Mouse (Mus musculus) CH12.LX (cell line): Measurements from ENCODE around the gene Edaradd. TPM values are rescaled to one million over a fixed set of nuclear protein-coding genes. Genes with fewer than 3 reads are reported as not detected.

Source experiments
- DNase-seq: peaks from one replicate; pipeline ENCODE4 v3.0.0-alpha.2; 2013; ENCODE audit errors: extremely low read depth
- H3K27ac ChIP-seq: 2 replicates; pipeline ENCODE4 v1.5.1; 2012; ENCODE audit warnings: low read depth, mild to moderate bottlenecking, control low read depth, moderate library complexity; ENCODE audit not compliant: insufficient read depth
- H3K27me3 ChIP-seq: replicated peaks from 2 replicates; pipeline ENCODE3; 2012; ENCODE audit warnings: inconsistent platforms
- H3K36me3 ChIP-seq, 2 experiments: replicated peaks in 1 of 2; 2 replicates each; pipeline versions ENCODE3 to v1.6.1; 2012; ENCODE audit warnings: inconsistent platforms in 1 of 2, low read length in 1 of 2, mild to moderate bottlenecking in 1 of 2, mixed read lengths in 1 of 2, moderate library complexity in 1 of 2; ENCODE audit not compliant: control insufficient read depth in 1 of 2, insufficient read depth in 1 of 2
- H3K4me1 ChIP-seq, 2 experiments: 2 replicates each; pipeline ENCODE4 v1.6.1; 2012; ENCODE audit warnings: inconsistent platforms in 1 of 2, moderate library complexity in 1 of 2; ENCODE audit not compliant: insufficient read depth in 2 of 2, control insufficient read depth in 1 of 2
- H3K4me2 ChIP-seq: 2 replicates; pipeline ENCODE4 v1.6.1; 2012; ENCODE audit warnings: low read depth, mild to moderate bottlenecking, control low read depth; ENCODE audit not compliant: poor library complexity, insufficient read depth, severe bottlenecking
- H3K4me3 ChIP-seq, 3 experiments: fragments of 150-350 bp in 1 of 3; sonication (generic) in 1 of 3; replicated peaks in 1 of 3; 2 replicates each; pipeline versions ENCODE3 to v1.5.1; 2011 to 2012; ENCODE audit warnings: low read depth in 2 of 3, low read length in 2 of 3, mild to moderate bottlenecking in 2 of 3, moderate library complexity in 2 of 3, control low read depth in 1 of 3, improper control_type of control experiment in 1 of 3, inconsistent platforms in 1 of 3, mixed read lengths in 1 of 3; ENCODE audit not compliant: poor library complexity in 1 of 3
- H3K79me2 ChIP-seq: replicated peaks from 2 replicates; pipeline ENCODE4 v1.6.1; 2012; ENCODE audit warnings: mild to moderate bottlenecking, moderate library complexity; ENCODE audit not compliant: control insufficient read depth, poor library complexity, insufficient read depth, severe bottlenecking; ENCODE audit errors: extremely low read depth
- H3K9ac ChIP-seq: 2 replicates; pipeline ENCODE4 v1.6.1; 2012; ENCODE audit warnings: low read depth, mild to moderate bottlenecking, control low read depth, moderate library complexity; ENCODE audit not compliant: insufficient read depth
- H3K9me3 ChIP-seq: replicated peaks from 2 replicates; pipeline ENCODE3; 2012; ENCODE audit warnings: low read length, inconsistent platforms, mixed read lengths
- BHLHE40 ChIP-seq: IDR thresholded peaks from 2 replicates; pipeline ENCODE4 v1.6.1; 2011; ENCODE audit warnings: mild to moderate bottlenecking, low read depth, low read length, improper control_type of control experiment
- CHD1 ChIP-seq: IDR thresholded peaks from 2 replicates; pipeline ENCODE4 v1.6.1; 2012; ENCODE audit warnings: low read depth, low read length, improper control_type of control experiment, inconsistent platforms
- CTCF ChIP-seq, 2 experiments: IDR thresholded peaks in 1 of 2; conservative IDR thresholded peaks in 1 of 2; 2 replicates each; pipeline ENCODE4 v1.5.1; 2011 to 2012; ENCODE audit warnings: low read depth in 2 of 2, low read length in 2 of 2, improper control_type of control experiment in 1 of 2, inconsistent platforms in 1 of 2, mild to moderate bottlenecking in 1 of 2, moderate library complexity in 1 of 2
- ELF1 ChIP-seq: IDR thresholded peaks from 2 replicates; pipeline ENCODE4 v1.6.1; 2014; ENCODE audit warnings: low read depth, mild to moderate bottlenecking, inconsistent platforms, low read length, improper control_type of control experiment
- ETS1 ChIP-seq: conservative IDR thresholded peaks from 2 replicates; pipeline ENCODE4 v1.6.1; 2012; ENCODE audit warnings: low read depth, mild to moderate bottlenecking, inconsistent platforms, low read length, improper control_type of control experiment, moderate library complexity
- GABPA ChIP-seq: IDR thresholded peaks from 2 replicates; pipeline ENCODE4 v1.6.1; 2012; ENCODE audit warnings: low read depth, low read length, improper control_type of control experiment, inconsistent platforms; ENCODE audit not compliant: insufficient replicate concordance
- HCFC1 ChIP-seq: IDR thresholded peaks from 2 replicates; pipeline ENCODE4 v1.6.1; 2012; ENCODE audit warnings: low read depth, mild to moderate bottlenecking, inconsistent platforms, low read length, improper control_type of control experiment
- MXI1 ChIP-seq: IDR thresholded peaks from 2 replicates; pipeline ENCODE4 v1.6.1; 2011; ENCODE audit warnings: mild to moderate bottlenecking, low read depth, low read length, improper control_type of control experiment
- POLR2A ChIP-seq: IDR thresholded peaks from 2 replicates; pipeline ENCODE4 v1.6.1; 2011; ENCODE audit warnings: low read depth, mild to moderate bottlenecking, improper control_type of control experiment, low read length
- RAD21 ChIP-seq: IDR thresholded peaks from 2 replicates; pipeline ENCODE4 v1.6.1; 2011; ENCODE audit warnings: low read depth, mild to moderate bottlenecking, low read length, improper control_type of control experiment, moderate library complexity
- SIN3A ChIP-seq: IDR thresholded peaks from 2 replicates; pipeline ENCODE4 v1.6.1; 2012; ENCODE audit warnings: low read length, improper control_type of control experiment, inconsistent platforms
- SMC3 ChIP-seq: IDR thresholded peaks from 2 replicates; pipeline ENCODE4 v1.6.1; 2011; ENCODE audit warnings: low read depth, low read length, improper control_type of control experiment
- TBP ChIP-seq: conservative IDR thresholded peaks from 2 replicates; pipeline ENCODE4 v1.6.1; 2011; ENCODE audit warnings: low read depth, low read length, improper control_type of control experiment
- ZC3H11A ChIP-seq: IDR thresholded peaks from 2 replicates; pipeline ENCODE4 v1.6.1; 2012; ENCODE audit warnings: low read depth, mild to moderate bottlenecking, inconsistent platforms, low read length, improper control_type of control experiment
- ZMIZ1 ChIP-seq: IDR thresholded peaks from 2 replicates; pipeline ENCODE4 v1.6.1; 2012; ENCODE audit warnings: low read depth, mild to moderate bottlenecking, inconsistent platforms, low read length, improper control_type of control experiment
- dilution Hi-C: fragments of 300-500 bp; cut with MboI; formaldehyde crosslinking; loops from 2 replicates; pipeline ENCODE4 v1.14.3; 2020; ENCODE audit warnings: low sequenced_read_pairs; ENCODE audit not compliant: extremely low pct_unique_long_range_greater_than_20kb, extremely low pct_ligation_motif_present
- in situ Hi-C: fragments of 300-500 bp; cut with MboI; formaldehyde crosslinking; loops from 3 replicates; pipeline ENCODE4 v1.14.3; 2019; ENCODE audit warnings: low sequenced_read_pairs, low pct_ligation_motif_present, low pct_unique_long_range_greater_than_20kb, mixed read lengths
- polyA plus RNA-seq: library from polyadenylated mRNA; unstranded; fragments of >175 nt; gene quantifications from 2 replicates; pipeline ENCODE4 v1.2.1, GENCODE M21; 2012; ENCODE audit warnings: low read depth; ENCODE audit not compliant: insufficient read length
- total RNA-seq, 2 experiments: library from RNA; depleted of rRNA; stranded (reverse); fragments of 300-350 nt in 1 of 2; fragments of >200 nt in 1 of 2; gene quantifications; 2 replicates each; pipeline ENCODE4 v1.2.3; 2012 to 2014

The Edaradd gene
- total and polyA plus RNA-seq, 3 experiments = 0.16 to 0.68 (median 0.24) TPM

DNA sequence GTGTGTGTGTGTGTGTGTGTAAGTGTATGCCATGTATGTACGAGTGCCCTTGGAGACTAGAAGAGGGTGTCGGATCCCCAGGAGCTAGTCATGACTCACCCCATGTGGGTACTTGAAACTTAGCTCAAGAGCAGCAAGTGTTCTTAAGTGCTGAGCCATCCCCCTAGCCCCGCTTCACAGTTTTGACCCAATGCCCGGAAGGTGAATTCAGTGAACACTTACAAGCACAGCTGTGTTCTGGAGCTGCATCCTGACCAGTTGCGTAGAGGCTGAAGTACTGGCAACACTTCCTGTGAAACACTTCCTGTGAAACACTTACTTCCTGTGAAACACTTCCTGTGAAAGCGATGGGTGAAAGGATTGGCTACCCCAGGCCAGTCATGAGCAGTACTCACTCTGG, 45.0 kb downstream of the Edaradd start:
- TF ChIP-seq ELF1 (0 out of 2 replicates have a peak, but pooled peaks have one; percentile 28), ZMIZ1 (no peak), HCFC1 (peak; percentile 43), GABPA (no peak)
- Histone ChIP-seq H3K9me3 (no peaks in the 10 kb centered on the region), H3K27ac (no peak overlapping the region), H3K4me1 (peaks cover 0 to 20% of the 10 kb centered on the region in 2 experiments; a peak in 2 of 4 replicates), H3K36me3 (no peaks in the 10 kb centered on the region), H3K27me3 (no peaks in the 10 kb centered on the region), H3K9ac (no peak overlapping the region), H3K4me3 (peak overlapping the region in 1 of 3 experiments; percentile 21), H3K79me2 (no peaks in the 10 kb centered on the region), H3K4me2 (no peak overlapping the region)
- dilution Hi-C loops = no loop called here
- DNase-seq = no peak
- in situ Hi-C loops = loop anchor here (5.0 kb wide), 2 partner anchors 37 to 67 kb away; no protein-coding TSS in a partner anchor

DNA sequence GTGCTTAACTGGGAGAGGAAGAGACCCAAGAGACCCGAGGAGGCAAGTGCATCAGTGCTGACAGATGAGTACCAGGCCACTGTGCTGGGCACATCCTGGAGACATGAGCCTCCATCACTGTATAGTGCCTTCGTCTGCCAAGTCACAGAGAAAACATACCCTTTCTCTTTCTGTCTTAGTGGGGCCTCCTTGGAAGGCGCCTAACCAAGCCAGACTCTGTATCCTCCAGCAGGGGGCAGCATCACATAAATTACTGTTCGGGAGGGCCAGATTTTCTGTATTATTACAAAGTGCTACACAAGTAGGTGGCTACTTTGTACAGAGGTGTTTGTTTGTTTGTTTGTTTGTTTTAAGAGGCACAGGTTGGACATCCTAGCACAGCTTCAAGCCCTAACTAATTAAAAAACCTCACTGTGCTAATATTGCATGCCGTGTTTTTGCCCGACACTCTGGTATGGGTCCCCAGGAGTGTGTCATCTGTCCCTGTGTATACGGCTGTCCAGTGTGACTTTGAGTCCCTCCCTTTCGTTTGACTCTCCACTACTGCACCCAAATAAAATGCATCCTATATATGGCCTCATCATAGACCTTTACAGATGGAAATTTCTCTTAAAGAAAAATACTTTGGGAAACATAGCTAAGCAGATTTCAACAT, 46.4 kb downstream of the Edaradd start:
- no peak overlapping the region for H3K4me2 ChIP-seq
- dilution Hi-C loops (no loop called here), in situ Hi-C loops (no loop called here)
- no peak overlapping the region for H3K27ac ChIP-seq
- no peak for TF ChIP-seq CHD1
- no peak for TF ChIP-seq TBP
- TF ChIP-seq ZC3H11A = peak; percentile 91
- no peak for TF ChIP-seq MXI1
- peak; percentile 52 to 94 for TF ChIP-seq CTCF (conservative IDR thresholded peaks at IDR 0.05 in 1 of 2, IDR thresholded peaks at IDR 0.05 in 1 of 2; ENCODE audit: low read depth in 2 of 2, low read length in 2 of 2)
- no peak for TF ChIP-seq ZMIZ1
- no peak for TF ChIP-seq POLR2A
- peak; percentile 98 for TF ChIP-seq SMC3
- no peak for TF ChIP-seq SIN3A
- no peak for TF ChIP-seq ELF1
- TF ChIP-seq RAD21 = peak; percentile 96
- peaks cover 0 to 21% of the 10 kb centered on the region in 2 experiments; a peak in 2 of 4 replicates for H3K4me1 ChIP-seq
- no peak overlapping the region for H3K4me3 ChIP-seq
- H3K27me3 ChIP-seq = no peaks in the 10 kb centered on the region
- H3K9me3 ChIP-seq = no peaks in the 10 kb centered on the region
- peak; percentile 84 for DNase-seq
- no peak overlapping the region for H3K9ac ChIP-seq
- H3K36me3 ChIP-seq = no peaks in the 10 kb centered on the region
- H3K79me2 ChIP-seq = no peaks in the 10 kb centered on the region

DNA sequence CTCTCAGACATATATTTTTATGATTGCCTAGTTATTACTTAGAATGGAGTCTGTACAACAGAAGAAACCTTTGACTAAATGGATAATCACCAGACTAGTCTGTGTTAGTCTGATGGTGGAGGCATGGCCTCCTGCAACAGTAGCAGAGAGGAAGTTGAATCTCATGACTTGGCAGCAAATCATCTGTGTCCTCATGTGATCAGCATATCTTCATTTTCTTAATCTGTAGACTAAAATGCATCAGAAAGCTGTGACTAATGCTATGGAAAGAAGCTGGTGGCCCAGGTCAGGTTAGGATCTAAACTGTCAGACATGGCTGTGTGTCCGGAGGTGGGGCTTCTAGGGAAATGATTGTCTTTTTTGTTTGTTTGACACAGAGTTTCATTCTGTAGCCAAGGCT, 51.8 kb downstream of the Edaradd start:
- in situ Hi-C loops = no loop called here
- peak; percentile 50 for DNase-seq
- no peaks in the 10 kb centered on the region for H3K9me3 ChIP-seq
- H3K27ac ChIP-seq = no peak overlapping the region
- H3K4me3 ChIP-seq = no peak overlapping the region
- H3K27me3 ChIP-seq = no peaks in the 10 kb centered on the region
- peaks cover 0 to 25% of the 10 kb centered on the region in 2 experiments; a peak in 2 of 4 replicates for H3K4me1 ChIP-seq
- dilution Hi-C loops = no loop called here
- no peaks in the 10 kb centered on the region for H3K79me2 ChIP-seq
- no peak for TF ChIP-seq TBP
- peak; percentile 59 for TF ChIP-seq BHLHE40
- TF ChIP-seq ETS1 = 0 out of 2 replicates have a peak, but pooled peaks have one; percentile 14
- H3K4me2 ChIP-seq = no peak overlapping the region
- H3K9ac ChIP-seq = no peak overlapping the region
- H3K36me3 ChIP-seq = no peaks in the 10 kb centered on the region
